Mouse (Mus musculus): ENCODE results near the gene Atp5j2.
"Not testable (repeated sequence)": the region's sequence is repeated elsewhere in the genome, so short reads cannot be mapped to it uniquely, and the experiment has no call there.

Atp5j2 gene

DNA sequence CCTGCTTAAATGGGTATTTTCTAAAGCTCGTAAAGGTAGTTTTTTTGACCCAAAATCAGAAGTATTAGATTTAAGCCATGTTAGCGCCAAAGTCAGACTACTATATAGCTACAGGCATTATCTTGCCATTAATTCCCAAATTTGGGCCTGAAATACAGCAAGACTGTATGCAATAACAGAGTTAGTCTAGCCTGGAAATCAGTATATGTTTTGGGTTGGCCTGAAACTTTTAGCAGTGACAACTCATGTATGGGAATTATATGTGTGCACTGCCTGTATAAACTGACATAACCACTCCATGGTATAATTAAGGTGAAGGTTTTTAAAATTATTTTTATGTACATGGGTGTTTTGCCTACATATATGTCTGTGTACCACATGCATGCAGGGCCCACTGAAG, at the start of gene Atp5j2:
Gene Atp5j2, minus strand, starts transcription at position 101 of the 400 bp plus-strand sequence.
- no peak for DNase-seq

GRCm38 (mm10) chr5:145234636-145235035, 42.8 kb upstream of the Atp5j2 start:
- DNase-seq, result peak; percentile 53

DNA sequence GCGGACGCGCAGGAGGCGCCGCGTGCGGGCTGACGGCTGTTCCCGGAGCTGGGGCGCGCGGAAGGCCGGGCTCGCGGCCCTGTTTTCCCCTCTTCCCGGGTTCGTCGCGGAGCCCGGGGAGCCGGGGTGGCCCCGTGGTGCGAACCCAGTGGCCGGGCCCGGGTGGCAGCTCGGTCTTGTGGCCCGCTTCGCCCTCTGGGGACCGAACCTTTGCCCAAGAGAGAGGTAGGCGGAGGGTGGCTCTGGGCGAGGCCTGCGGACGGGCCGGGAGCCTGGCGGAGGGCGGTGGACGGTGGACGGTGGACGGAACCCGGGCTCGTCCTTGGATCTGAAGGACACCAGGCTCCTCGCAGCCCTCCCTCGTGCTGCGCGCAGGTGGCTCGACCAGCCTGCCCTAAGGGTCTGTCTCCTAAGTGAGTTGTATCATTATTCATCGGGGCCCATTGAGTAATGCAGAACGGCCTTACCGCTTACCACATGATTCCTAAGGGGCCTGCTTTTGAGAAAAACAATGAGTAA, 40.1 kb upstream of the Atp5j2 start:
- no peak for DNase-seq

GRCm38 (mm10) chr5:145231367-145231871, 39.6 kb upstream of the Atp5j2 start, which contains the start of gene Zfp655:
Gene Zfp655 (plus strand): TSS chr5:145231715.
- DNase-seq, result peak; percentile 96

- no peak for DNase-seq
Observed at GRCm38 (mm10) chr5:145230641-145231040, 38.8 kb upstream of the Atp5j2 start.

GRCm38 (mm10) chr5:145229283-145229682, 37.4 kb upstream of the Atp5j2 start:
- not testable (repeated sequence) for DNase-seq

GRCm38 (mm10) chr5:145226453-145226852, 34.6 kb upstream of the Atp5j2 start:
- no peak for DNase-seq

GRCm38 (mm10) chr5:145223395-145223794, 31.5 kb upstream of the Atp5j2 start:
- DNase-seq, result no peak

DNA sequence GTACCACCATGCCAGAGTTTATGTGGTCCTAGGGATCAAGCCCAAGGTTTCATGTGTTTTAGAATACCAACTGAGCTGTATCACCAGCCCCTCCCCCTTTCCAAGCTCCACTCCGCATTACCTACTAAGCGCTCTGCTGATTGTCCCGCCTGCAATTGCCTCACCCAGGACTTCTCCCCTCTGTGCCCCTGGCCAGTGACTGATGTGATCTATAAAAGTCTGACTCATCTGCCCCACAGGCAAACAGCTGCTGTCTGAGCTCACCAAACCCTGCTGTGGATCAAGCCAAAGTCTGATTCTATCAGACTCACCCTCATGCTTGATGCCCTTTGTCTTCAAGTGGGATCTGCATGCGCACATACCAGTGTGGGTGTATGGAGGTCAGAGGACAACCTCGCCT, 31.0 kb upstream of the Atp5j2 start:
- DNase-seq, result no peak

DNA sequence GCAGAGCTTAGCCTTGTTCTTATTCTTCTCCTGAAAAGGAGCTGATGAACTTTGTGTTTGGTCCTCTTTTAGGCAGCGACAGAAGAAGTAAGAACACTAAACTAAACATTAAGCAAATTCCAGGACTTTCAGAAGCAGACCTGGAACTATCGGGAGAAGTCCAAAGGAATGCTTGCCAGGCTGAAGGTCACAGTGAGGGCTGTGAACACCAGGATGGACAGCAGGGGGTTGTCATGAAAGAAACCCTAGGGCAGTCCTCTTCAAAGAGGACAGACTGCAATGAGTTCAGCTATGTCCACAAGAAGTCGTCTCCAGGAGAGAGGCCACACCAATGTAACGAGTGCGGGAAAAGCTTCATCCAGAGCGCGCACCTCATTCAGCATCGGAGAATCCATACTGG, 28.1 kb upstream of the Atp5j2 start:
- no peak for DNase-seq

- no peak for DNase-seq
Observed at GRCm38 (mm10) chr5:145218671-145219070, 26.8 kb upstream of the Atp5j2 start.

- DNase-seq, result no peak
Observed at GRCm38 (mm10) chr5:145218206-145218605, 26.3 kb upstream of the Atp5j2 start.

DNA sequence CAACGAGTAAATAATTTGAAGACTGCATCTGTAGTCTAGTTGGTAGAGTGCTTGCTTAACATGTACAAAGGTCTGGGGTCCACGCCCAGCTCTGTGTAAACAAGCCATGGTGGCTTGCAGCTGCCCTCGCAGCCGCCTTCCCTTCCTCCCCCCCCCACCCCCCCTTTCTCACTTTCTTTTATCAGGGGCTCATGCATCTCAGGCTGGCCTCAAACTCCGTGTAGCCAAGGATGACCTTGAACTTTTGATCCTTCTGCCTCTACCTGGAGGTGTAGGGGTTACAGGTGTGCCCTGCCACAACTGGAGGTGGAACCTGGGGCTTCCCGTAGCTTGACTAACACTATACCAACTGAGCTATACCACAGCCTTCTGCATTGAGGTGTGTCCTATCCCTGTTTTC, 25.9 kb upstream of the Atp5j2 start:
- DNase-seq, result no peak

DNA sequence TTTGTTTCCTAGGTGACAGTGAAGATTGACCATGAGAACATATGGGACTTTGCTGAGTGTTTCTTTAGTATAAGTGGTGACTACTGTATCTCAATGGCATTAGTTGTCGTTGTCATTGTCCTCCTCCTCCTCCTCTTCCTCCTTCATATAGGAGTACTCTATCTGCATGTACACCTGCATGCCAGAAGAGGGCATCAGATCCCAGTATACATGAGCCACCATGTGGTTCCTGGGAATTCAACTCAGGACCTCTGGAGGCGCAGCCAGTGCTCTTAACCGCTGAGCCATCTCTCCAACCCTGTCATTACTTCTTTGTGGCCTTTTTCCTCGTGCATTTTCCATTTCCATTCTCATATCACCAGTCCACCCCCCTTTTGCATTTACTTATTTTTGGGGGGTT, 22.8 kb upstream of the Atp5j2 start:
- DNase-seq, result no peak

DNA sequence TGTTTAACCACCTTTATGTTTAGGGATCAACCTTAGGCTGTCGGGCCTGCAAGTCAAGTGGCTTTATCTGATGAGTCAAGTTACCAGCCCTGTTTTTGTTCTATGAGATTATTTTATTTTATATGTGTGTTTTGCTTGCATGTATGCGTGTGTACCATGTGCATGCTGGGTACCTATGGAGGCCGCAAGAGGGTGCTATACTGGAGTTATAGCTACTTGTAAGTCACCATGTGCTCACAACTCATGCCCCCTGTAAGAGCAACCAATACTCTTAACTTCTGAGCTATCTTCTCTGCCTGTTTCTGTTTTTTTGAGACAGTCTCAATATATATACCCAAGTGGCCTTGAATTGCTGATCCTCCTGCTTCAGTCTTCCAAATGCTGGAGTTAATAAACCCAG, 21.6 kb upstream of the Atp5j2 start:
- DNase-seq, result no peak

- DNase-seq, result no peak
Observed at GRCm38 (mm10) chr5:145212216-145212615, 20.4 kb upstream of the Atp5j2 start.

DNA sequence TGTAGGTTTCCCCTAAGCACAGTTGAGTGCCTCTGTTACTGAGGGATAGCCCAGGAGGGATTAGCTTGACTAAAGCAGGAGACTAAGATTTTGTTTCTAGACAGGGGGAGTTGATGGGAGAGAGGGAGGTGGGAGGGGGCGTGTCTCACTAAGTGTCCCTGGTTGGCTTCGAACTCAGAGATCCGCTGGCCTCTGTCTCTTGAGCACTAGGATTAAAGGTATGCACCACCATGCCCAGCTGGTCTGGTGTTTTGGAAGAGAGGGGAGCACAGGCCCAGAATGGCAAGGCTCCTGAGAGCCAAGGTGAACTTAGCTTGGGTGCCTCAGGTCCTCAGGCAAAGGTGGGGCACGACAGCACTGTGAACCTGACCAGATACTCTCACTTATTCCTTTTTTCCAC, 19.5 kb upstream of the Atp5j2 start:
- no peak for DNase-seq

DNA sequence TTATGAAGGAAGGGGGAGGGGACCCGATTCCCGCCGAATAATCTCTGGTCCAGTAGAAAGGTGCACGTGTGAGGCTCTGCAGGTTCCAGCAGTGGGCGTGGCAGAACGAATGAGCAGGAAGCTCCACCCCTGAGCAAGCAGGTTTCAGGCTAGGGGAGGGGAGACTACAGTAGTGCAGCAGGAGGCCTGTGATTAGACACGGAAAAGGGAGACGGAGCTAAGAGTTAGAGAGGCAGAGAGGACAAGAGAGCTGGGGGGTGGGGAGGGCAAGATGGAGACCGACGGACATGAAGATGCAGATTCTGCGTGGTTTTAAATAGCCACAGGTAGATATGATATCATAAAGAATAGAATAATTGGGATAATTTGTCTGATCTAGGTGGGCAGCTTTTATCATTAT, 16.5 kb upstream of the Atp5j2 start:
- DNase-seq, result not testable (repeated sequence)

GRCm38 (mm10) chr5:145207954-145208353, 16.1 kb upstream of the Atp5j2 start:
- no peak for DNase-seq

- no peak for DNase-seq
Observed at GRCm38 (mm10) chr5:145207385-145207784, 15.5 kb upstream of the Atp5j2 start.

GRCm38 (mm10) chr5:145205041-145205440, 13.2 kb upstream of the Atp5j2 start:
- no peak for DNase-seq

GRCm38 (mm10) chr5:145203936-145204691, 12.3 kb upstream of the Atp5j2 start, which contains the start of gene Zkscan5:
Gene Zkscan5 (plus strand): TSS chr5:145204562.
- DNase-seq, result peak; percentile 97

GRCm38 (mm10) chr5:145202446-145202845, 10.6 kb upstream of the Atp5j2 start:
- DNase-seq, result no peak

- peak; percentile 79 for DNase-seq
Observed at GRCm38 (mm10) chr5:145201321-145201991, 9.6 kb upstream of the Atp5j2 start, which contains the start of gene Zkscan14. Gene Zkscan14 (minus strand): TSS chr5:145201868.

Measured in thymus, postnatal 4 days (tissue).